Mouse (Mus musculus): ENCODE measurements around the gene Arhgdib. TPM values are rescaled to one million over a fixed set of nuclear protein-coding genes. Genes with fewer than 3 reads are reported as not detected.

The Arhgdib gene
- polyA plus RNA-seq, 1 experiment from 2014 or later: 56.2 TPM

DNA sequence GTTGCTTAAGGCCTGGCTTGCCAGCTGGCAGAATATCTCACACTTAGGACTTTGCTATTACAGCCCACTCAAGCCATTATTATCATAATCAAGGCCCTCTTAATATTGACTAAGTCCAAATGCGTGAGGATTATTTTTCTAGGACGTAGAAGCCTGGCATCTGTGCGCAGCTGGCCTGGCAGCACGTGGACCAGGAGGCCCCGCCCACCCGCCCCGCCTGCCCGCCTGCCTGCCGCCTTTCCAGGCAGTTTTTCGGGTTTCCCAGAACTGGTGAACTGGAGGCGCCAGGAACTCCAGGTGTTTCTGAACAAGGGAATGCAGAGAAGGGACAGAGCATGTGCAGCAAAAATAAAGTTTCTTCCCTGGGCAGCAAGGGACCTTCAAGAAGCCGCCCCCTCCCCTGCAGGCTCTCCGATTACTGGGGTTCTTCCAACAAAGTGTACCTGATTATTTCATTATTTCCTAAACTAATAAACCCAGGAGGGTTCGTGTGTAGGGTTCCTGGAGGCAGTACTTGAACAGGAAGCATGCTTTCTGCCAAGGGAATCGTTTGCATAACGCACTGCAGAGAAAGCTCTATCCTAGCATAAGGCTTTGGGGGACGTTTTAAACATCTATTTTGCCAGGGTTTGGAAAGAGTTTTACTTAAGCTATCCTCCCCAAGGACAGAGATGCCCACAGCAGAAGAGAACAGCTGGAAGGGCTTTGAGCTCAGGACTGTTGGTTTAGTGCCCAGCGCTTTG, 28.1 kb downstream of the Arhgdib start:
- 0 out of 2 replicates have a peak overlapping the region, but pooled peaks have one; percentile 36 for H3K27ac ChIP-seq (replicated peaks; ENCODE audit: low read depth, low read length)
- H3K4me1 ChIP-seq (ENCODE audit: control insufficient read depth, insufficient read depth, low read length): no peaks in the 10 kb centered on the region
- H3K9me3 ChIP-seq (replicated peaks; ENCODE audit: control insufficient read depth, low read length): no peaks in the 10 kb centered on the region
- H3K9ac ChIP-seq (replicated peaks; ENCODE audit: low read length): 0 out of 2 replicates have a peak overlapping the region, but pooled peaks have one; percentile 4
- H3K4me3 ChIP-seq (ENCODE audit: low read depth, low read length): no peak overlapping the region
- WGBS: 12% methylated on average over 18 of the region's 18 CpGs
- no peaks in the 10 kb centered on the region for H3K27me3 ChIP-seq (ENCODE audit: control insufficient read depth, insufficient read depth, low read length)
- no peaks in the 10 kb centered on the region for H3K36me3 ChIP-seq (replicated peaks; ENCODE audit: control insufficient read depth, insufficient read depth, low read depth, low read length)
- DNase-seq (ENCODE audit: low spot score) (peak; percentile 61), ATAC-seq (replicated peaks; ENCODE audit: insufficient number of reproducible peaks, low FRiP score, low TSS enrichment, low read depth) (0 out of 2 replicates have a peak, but pooled peaks have one; percentile 27)
- peak overlapping the region; percentile 32 for H3K4me2 ChIP-seq (ENCODE audit: low read depth, low read length)

DNA sequence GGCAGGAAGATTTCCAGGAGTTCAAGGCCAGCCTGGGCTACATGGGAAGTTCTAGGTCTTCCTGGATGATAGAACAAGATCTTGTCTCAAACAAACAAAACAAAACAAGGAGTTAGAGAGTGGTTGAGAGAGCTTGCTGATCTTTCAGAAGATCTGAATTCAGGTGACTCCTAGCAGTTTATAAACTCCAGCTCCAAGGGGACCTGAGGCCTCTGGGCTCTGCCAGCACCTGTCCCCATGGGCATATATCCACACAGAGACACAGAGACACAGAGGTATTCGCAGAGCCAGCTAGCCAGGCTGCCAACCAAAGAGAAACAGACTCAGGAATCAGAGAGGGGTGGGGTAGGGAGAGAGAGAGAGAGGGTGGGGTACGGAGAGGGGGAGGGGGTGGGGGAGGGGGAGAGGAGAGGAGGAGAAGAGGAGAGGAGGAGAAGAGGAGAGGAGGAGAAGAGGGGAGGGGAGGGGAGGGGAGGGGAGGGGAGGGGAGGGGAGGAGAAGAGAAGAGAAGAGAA, 28.9 kb downstream of the Arhgdib start:
- Histone ChIP-seq H3K4me1 (ENCODE audit: control insufficient read depth, insufficient read depth, low read length) (no peaks in the 10 kb centered on the region), H3K27me3 (ENCODE audit: control insufficient read depth, insufficient read depth, low read length) (no peaks in the 10 kb centered on the region), H3K4me2 (ENCODE audit: low read depth, low read length) (no peak overlapping the region), H3K9me3 (replicated peaks; ENCODE audit: control insufficient read depth, low read length) (no peaks in the 10 kb centered on the region), H3K36me3 (replicated peaks; ENCODE audit: control insufficient read depth, insufficient read depth, low read depth, low read length) (no peaks in the 10 kb centered on the region), H3K27ac (replicated peaks; ENCODE audit: low read depth, low read length) (no peak overlapping the region), H3K4me3 (ENCODE audit: low read depth, low read length) (no peak overlapping the region), H3K9ac (replicated peaks; ENCODE audit: low read length) (no peak overlapping the region)
- no CpG with 5 or more reads among the region's 2 CpGs for WGBS
- DNase-seq (ENCODE audit: low spot score): no peak
- ATAC-seq (replicated peaks; ENCODE audit: insufficient number of reproducible peaks, low FRiP score, low TSS enrichment, low read depth): no peak

DNA sequence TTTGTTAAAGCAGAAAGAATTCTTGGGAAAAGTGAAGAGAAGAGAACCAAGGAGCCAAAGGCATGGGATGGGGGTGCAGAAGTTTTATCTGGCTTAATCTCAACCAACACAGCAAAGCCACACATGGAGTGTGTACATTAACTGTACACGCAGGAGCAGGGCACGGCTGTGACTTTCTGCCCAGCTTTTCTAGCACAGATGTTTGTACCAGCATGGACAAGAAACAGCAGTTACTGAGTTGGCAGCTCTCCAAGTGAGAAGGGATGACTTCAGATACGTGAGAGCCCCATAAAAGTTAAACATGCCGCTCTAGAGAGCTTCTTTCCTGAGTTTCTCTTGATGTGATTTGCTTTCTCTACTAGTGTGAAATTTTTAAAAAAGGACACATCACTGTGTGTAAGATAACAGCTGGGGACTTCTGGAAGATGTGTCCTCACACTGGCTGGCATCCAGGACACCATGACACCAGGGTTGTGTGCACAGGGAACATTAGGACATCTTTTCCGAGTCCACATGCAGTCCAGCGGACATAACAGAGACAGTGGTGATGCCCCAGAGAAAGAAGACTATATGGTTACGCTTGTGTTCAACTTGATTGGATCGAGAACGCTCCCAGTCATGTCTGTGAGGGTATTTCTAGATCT, 31.3 kb downstream of the Arhgdib start:
- no peaks in the 10 kb centered on the region for H3K36me3 ChIP-seq (replicated peaks; ENCODE audit: control insufficient read depth, insufficient read depth, low read depth, low read length)
- no peak for ATAC-seq (replicated peaks; ENCODE audit: insufficient number of reproducible peaks, low FRiP score, low TSS enrichment, low read depth)

GRCm38 (mm10) chr6:136906937-136907293, 34.8 kb downstream of the Arhgdib start:
- Histone ChIP-seq H3K9me3 (replicated peaks; ENCODE audit: control insufficient read depth, low read length) (no peaks in the 10 kb centered on the region), H3K36me3 (replicated peaks; ENCODE audit: control insufficient read depth, insufficient read depth, low read depth, low read length) (no peaks in the 10 kb centered on the region), H3K27ac (replicated peaks; ENCODE audit: low read depth, low read length) (no peak overlapping the region), H3K27me3 (ENCODE audit: control insufficient read depth, insufficient read depth, low read length) (no peaks in the 10 kb centered on the region), H3K9ac (replicated peaks; ENCODE audit: low read length) (no peak overlapping the region), H3K4me1 (ENCODE audit: control insufficient read depth, insufficient read depth, low read length) (no peaks in the 10 kb centered on the region), H3K4me3 (ENCODE audit: low read depth, low read length) (no peak overlapping the region), H3K4me2 (ENCODE audit: low read depth, low read length) (no peak overlapping the region)
- no peak for DNase-seq (ENCODE audit: low spot score)
- WGBS: 58% methylated on average over 10 of the region's 10 CpGs
- no peak for ATAC-seq (replicated peaks; ENCODE audit: insufficient number of reproducible peaks, low FRiP score, low TSS enrichment, low read depth)

More for the DNA sequence above, 31.3 kb downstream of the Arhgdib start:
- no peak overlapping the region for H3K27ac ChIP-seq (replicated peaks; ENCODE audit: low read depth, low read length)
- H3K27me3 ChIP-seq (ENCODE audit: control insufficient read depth, insufficient read depth, low read length): no peaks in the 10 kb centered on the region
- no peak for DNase-seq (ENCODE audit: low spot score)
- H3K4me1 ChIP-seq (ENCODE audit: control insufficient read depth, insufficient read depth, low read length): no peaks in the 10 kb centered on the region
- no peaks in the 10 kb centered on the region for H3K9me3 ChIP-seq (replicated peaks; ENCODE audit: control insufficient read depth, low read length)
- H3K9ac ChIP-seq (replicated peaks; ENCODE audit: low read length): no peak overlapping the region
- H3K4me3 ChIP-seq (ENCODE audit: low read depth, low read length): no peak overlapping the region
- no peak overlapping the region for H3K4me2 ChIP-seq (ENCODE audit: low read depth, low read length)
- WGBS: 83% methylated on average over 9 of the region's 9 CpGs

DNA sequence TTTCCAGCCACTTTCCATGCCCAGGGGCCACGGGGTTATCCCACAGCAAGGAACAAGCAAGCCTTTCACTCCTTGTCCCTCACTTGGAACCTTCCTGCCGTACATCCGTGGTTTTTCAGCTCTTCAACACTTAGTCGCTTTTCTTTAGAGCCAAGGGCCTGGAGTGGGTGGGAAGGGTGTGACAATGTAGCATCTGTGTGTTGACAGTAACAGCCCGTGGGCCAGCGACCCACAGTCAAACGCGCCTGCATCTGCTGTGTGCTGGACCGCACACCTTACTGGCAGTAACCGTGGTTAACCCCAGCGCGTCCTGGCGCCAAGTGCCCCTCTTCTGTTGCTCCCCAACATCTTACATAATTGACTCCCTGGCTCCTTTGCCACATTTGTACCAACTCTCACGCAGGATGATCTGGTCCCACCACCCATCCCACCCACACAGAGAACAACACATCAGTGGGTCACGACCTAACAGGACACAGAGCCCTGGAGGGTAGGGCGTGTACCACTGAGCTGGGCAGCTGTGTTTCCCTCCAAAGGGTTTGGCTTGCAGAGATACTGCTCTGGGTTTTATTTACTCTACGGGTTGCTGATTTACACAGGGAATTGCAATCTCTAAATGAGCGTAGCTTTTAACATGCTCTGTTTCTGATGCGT, 35.3 kb downstream of the Arhgdib start:
- H3K27me3 ChIP-seq (ENCODE audit: control insufficient read depth, insufficient read depth, low read length): no peaks in the 10 kb centered on the region
- 59% methylated on average over 19 of the region's 19 CpGs for WGBS
- no peak overlapping the region for H3K4me2 ChIP-seq (ENCODE audit: low read depth, low read length)
- H3K9ac ChIP-seq (replicated peaks; ENCODE audit: low read length): no peak overlapping the region
- H3K4me3 ChIP-seq (ENCODE audit: low read depth, low read length): no peak overlapping the region
- no peaks in the 10 kb centered on the region for H3K36me3 ChIP-seq (replicated peaks; ENCODE audit: control insufficient read depth, insufficient read depth, low read depth, low read length)
- DNase-seq (ENCODE audit: low spot score) (no peak), ATAC-seq (replicated peaks; ENCODE audit: insufficient number of reproducible peaks, low FRiP score, low TSS enrichment, low read depth) (no peak)
- no peak overlapping the region for H3K27ac ChIP-seq (replicated peaks; ENCODE audit: low read depth, low read length)
- no peaks in the 10 kb centered on the region for H3K9me3 ChIP-seq (replicated peaks; ENCODE audit: control insufficient read depth, low read length)
- no peaks in the 10 kb centered on the region for H3K4me1 ChIP-seq (ENCODE audit: control insufficient read depth, insufficient read depth, low read length)

DNA sequence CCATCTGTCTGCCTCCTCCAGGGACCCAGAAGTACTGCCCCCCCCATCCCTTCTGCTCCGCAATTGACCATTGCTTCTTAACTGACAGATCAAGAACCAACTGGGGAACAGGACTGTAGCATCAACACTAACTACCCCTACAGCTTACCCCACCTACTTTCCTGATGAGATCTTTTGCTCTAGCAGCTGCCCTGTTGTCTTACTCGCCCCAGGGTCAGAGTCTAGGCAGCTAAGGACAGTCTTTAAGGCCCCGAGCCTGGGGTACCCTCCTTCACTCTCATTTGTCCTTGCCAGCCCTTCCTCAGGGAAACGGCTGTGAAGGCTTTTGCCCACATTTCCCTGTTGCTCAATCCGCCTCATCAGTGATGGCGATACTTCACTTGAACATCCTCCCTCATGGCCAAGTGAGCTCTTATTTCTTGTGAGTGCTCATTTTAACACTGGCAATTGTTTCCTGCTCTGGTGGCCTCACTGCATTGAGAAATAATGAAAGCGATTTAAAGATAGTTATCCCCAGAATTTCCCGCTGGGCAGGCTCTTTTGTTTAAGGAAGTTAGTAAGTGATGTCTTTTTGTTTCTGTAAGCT, 37.7 kb downstream of the Arhgdib start:
- Histone ChIP-seq H3K9ac (replicated peaks; ENCODE audit: low read length) (no peak overlapping the region), H3K9me3 (replicated peaks; ENCODE audit: control insufficient read depth, low read length) (no peaks in the 10 kb centered on the region), H3K27me3 (ENCODE audit: control insufficient read depth, insufficient read depth, low read length) (no peaks in the 10 kb centered on the region), H3K4me3 (ENCODE audit: low read depth, low read length) (no peak overlapping the region), H3K36me3 (replicated peaks; ENCODE audit: control insufficient read depth, insufficient read depth, low read depth, low read length) (no peaks in the 10 kb centered on the region), H3K27ac (replicated peaks; ENCODE audit: low read depth, low read length) (no peak overlapping the region), H3K4me1 (ENCODE audit: control insufficient read depth, insufficient read depth, low read length) (no peaks in the 10 kb centered on the region), H3K4me2 (ENCODE audit: low read depth, low read length) (no peak overlapping the region)
- DNase-seq (ENCODE audit: low spot score) (no peak), ATAC-seq (replicated peaks; ENCODE audit: insufficient number of reproducible peaks, low FRiP score, low TSS enrichment, low read depth) (no peak)
- 63% methylated on average over 8 of the region's 8 CpGs for WGBS

GRCm38 (mm10) chr6:136902527-136902926, 39.2 kb downstream of the Arhgdib start:
- Histone ChIP-seq H3K9ac (replicated peaks; ENCODE audit: low read length) (no peak overlapping the region), H3K27me3 (ENCODE audit: control insufficient read depth, insufficient read depth, low read length) (no peaks in the 10 kb centered on the region), H3K4me1 (ENCODE audit: control insufficient read depth, insufficient read depth, low read length) (no peaks in the 10 kb centered on the region), H3K4me3 (ENCODE audit: low read depth, low read length) (no peak overlapping the region), H3K9me3 (replicated peaks; ENCODE audit: control insufficient read depth, low read length) (no peaks in the 10 kb centered on the region), H3K4me2 (ENCODE audit: low read depth, low read length) (no peak overlapping the region), H3K36me3 (replicated peaks; ENCODE audit: control insufficient read depth, insufficient read depth, low read depth, low read length) (no peaks in the 10 kb centered on the region), H3K27ac (replicated peaks; ENCODE audit: low read depth, low read length) (no peak overlapping the region)
- 87% methylated on average over 9 of the region's 9 CpGs for WGBS
- ATAC-seq (replicated peaks; ENCODE audit: insufficient number of reproducible peaks, low FRiP score, low TSS enrichment, low read depth): no peak
- DNase-seq (ENCODE audit: low spot score): no peak
